Mouse (Mus musculus): ENCODE results near the gene Cldn24.

DNA sequence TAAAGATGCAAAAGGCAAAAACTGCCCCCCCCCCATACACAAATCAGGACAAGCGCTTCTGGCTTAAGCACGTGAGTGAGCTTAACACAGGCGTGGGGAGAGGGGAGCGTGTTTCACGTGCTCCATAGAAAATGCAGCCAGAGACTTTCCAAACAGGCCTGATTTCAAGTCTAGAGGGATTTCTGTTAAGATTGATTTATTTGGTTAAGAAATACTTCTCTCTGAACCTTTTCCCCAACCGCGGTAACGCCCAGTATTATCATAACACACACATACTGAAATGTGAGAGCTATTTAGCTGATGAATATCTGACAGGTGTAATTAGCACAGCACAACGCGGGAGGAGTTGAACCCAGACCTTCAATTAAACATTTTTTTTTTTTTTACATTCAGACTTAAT is 1.8 kb downstream of the Cldn24 start:
- TF ChIP-seq CTCF (conservative IDR thresholded peaks at IDR 0.05; ENCODE audit: low read length) (no peak), POU5F1 (IDR thresholded peaks at IDR 0.05; ENCODE audit: borderline replicate concordance, low read length) (no peak)

All from E14TG2a.4 (cell line).